In genomic region chr8:84711933-84712758, GRCm38 (mm10) we compare ENCODE assay signal across 9 mouse cellular contexts. TPM values are rescaled to one million over a fixed set of nuclear protein-coding genes. Genes with fewer than 3 reads are reported as not detected.
DNase-seq lines count a peak whose midpoint lies in the region; ATAC-seq lines count a peak whose summit lies in the region.
"Had no signal": no experiment of that assay in that cellular context is flagged by ENCODE, and none has a peak within 500 bp of the region (broad histone marks: within the 10 kb centered on the region; RNA-seq: fewer than 3 reads in every experiment).

No protein-coding gene starts in this region.

- H3K9ac ChIP-seq in embryonic facial prominence, embryonic 11.5 days (replicated peaks; ENCODE audit: low read length): peak overlapping the region; percentile 19
- peak overlapping the region; percentile 41 for H3K9ac ChIP-seq in heart, embryonic 13.5 days
- H3K9ac ChIP-seq in limb, embryonic 15.5 days: no peak overlapping the region
- H3K9ac ChIP-seq in neural tube, embryonic 14.5 days (replicated peaks; ENCODE audit: low read depth, low read length): no peak overlapping the region

- DNase-seq in left cerebral cortex, postnatal 4 days: peak; percentile 95
- DNase-seq in left cerebral cortex, adult 9 months (ENCODE audit: low spot score in 2 of 2): no peak
- DNase-seq in embryonic facial prominence, embryonic 11.5 days (ENCODE audit: low spot score): peak; percentile 86
- no peak for DNase-seq in yolk sac, embryonic 10.5 days (ENCODE audit: low spot score)

- ATAC-seq in embryonic facial prominence, embryonic 11.5 days (replicated peaks; ENCODE audit: insufficient number of reproducible peaks, low FRiP score, low TSS enrichment, low read depth): peak; percentile 78
- ATAC-seq in heart, embryonic 13.5 days (ENCODE audit: extremely low read depth, insufficient number of reproducible peaks, low FRiP score, low TSS enrichment): peak; percentile 26; the same call in 1 of the 2 replicates
- ATAC-seq in limb, embryonic 15.5 days (ENCODE audit: insufficient number of reproducible peaks, low FRiP score, low TSS enrichment, low read depth): peak; percentile 90
- peak; percentile 78 for ATAC-seq in neural tube, embryonic 14.5 days (ENCODE audit: low read depth)
- ATAC-seq in CD4-positive, CD25-positive, alpha-beta regulatory T cell, adult 4 months: no peak

- H3K9me3 ChIP-seq in embryonic facial prominence, embryonic 11.5 days (replicated peaks; ENCODE audit: control insufficient read depth, low read length): no peaks in the 10 kb centered on the region
- H3K9me3 ChIP-seq in heart, embryonic 13.5 days: no peaks in the 10 kb centered on the region
- no peaks in the 10 kb centered on the region for H3K9me3 ChIP-seq in limb, embryonic 15.5 days
- no peaks in the 10 kb centered on the region for H3K9me3 ChIP-seq in neural tube, embryonic 14.5 days (ENCODE audit: control insufficient read depth, low read length)

- 18% methylated on average over 11 of the region's 11 CpGs for WGBS in embryonic facial prominence, embryonic 11.5 days
- 29% methylated on average over 11 of the region's 11 CpGs for WGBS in heart, embryonic 13.5 days
- WGBS in limb, embryonic 15.5 days: 10% methylated on average over 11 of the region's 11 CpGs
- WGBS in neural tube, embryonic 14.5 days: 18% methylated on average over 8 of the region's 11 CpGs

- H3K4me2 ChIP-seq in embryonic facial prominence, embryonic 11.5 days (ENCODE audit: low read depth, low read length): peak overlapping the region; percentile 8; the same call in 1 of the 2 replicates
- H3K4me2 ChIP-seq in heart, embryonic 13.5 days: peak overlapping the region; percentile 20
- H3K4me2 ChIP-seq in limb, embryonic 15.5 days: peak overlapping the region; percentile 30
- H3K4me2 ChIP-seq in neural tube, embryonic 14.5 days (ENCODE audit: low read depth, low read length): no peak overlapping the region

- intact Hi-C loops in left cerebral cortex, postnatal 4 days (cut with DNase I): no loop called here

- H3K4me3 ChIP-seq in embryonic facial prominence, embryonic 11.5 days (ENCODE audit: low read depth, low read length): no peak overlapping the region
- no peak overlapping the region for H3K4me3 ChIP-seq in heart, embryonic 13.5 days
- H3K4me3 ChIP-seq in limb, embryonic 15.5 days: no peak overlapping the region
- H3K4me3 ChIP-seq in neural tube, embryonic 14.5 days (ENCODE audit: low read depth, low read length): no peak overlapping the region

- peak overlapping the region; percentile 84 for H3K27ac ChIP-seq in embryonic facial prominence, embryonic 11.5 days (replicated peaks; ENCODE audit: low read depth, low read length)
- H3K27ac ChIP-seq in heart, embryonic 13.5 days (replicated peaks): peak overlapping the region; percentile 95
- peak overlapping the region; percentile 97 for H3K27ac ChIP-seq in limb, embryonic 15.5 days
- peak overlapping the region; percentile 81 for H3K27ac ChIP-seq in neural tube, embryonic 14.5 days (ENCODE audit: low read depth, low read length)
- H3K27ac ChIP-seq: macrophage had no signal

- H3K27me3 ChIP-seq in embryonic facial prominence, embryonic 11.5 days (ENCODE audit: control insufficient read depth, insufficient read depth, low read length): peaks cover 55% of the 10 kb centered on the region
- H3K27me3 ChIP-seq in heart, embryonic 13.5 days (replicated peaks): peaks cover 55% of the 10 kb centered on the region
- peaks cover 12% of the 10 kb centered on the region for H3K27me3 ChIP-seq in limb, embryonic 15.5 days
- H3K27me3 ChIP-seq in neural tube, embryonic 14.5 days (ENCODE audit: control insufficient read depth, insufficient read depth, low read length): peaks cover 6% of the 10 kb centered on the region; the same call in 1 of the 2 replicates

- no peaks in the 10 kb centered on the region for H3K36me3 ChIP-seq in embryonic facial prominence, embryonic 11.5 days (replicated peaks; ENCODE audit: control insufficient read depth, insufficient read depth, low read depth, low read length)
- H3K36me3 ChIP-seq in heart, embryonic 13.5 days: peaks cover 25% of the 10 kb centered on the region
- peaks cover 42% of the 10 kb centered on the region for H3K36me3 ChIP-seq in limb, embryonic 15.5 days
- H3K36me3 ChIP-seq in neural tube, embryonic 14.5 days (ENCODE audit: control insufficient read depth, insufficient read depth, low read length): no peaks in the 10 kb centered on the region

- peaks cover 42% of the 10 kb centered on the region for H3K4me1 ChIP-seq in embryonic facial prominence, embryonic 11.5 days (ENCODE audit: control insufficient read depth, insufficient read depth, low read length)
- peaks cover 81% of the 10 kb centered on the region for H3K4me1 ChIP-seq in heart, embryonic 13.5 days
- H3K4me1 ChIP-seq in limb, embryonic 15.5 days: peaks cover 86% of the 10 kb centered on the region
- peaks cover 31% of the 10 kb centered on the region for H3K4me1 ChIP-seq in neural tube, embryonic 14.5 days (ENCODE audit: control insufficient read depth, insufficient read depth, low read length)

RNA-seq across cellular contexts. Expression of gene G430095P16Rik, which starts 10.7 kb away (rescaled TPM):
- not detected for total RNA-seq in left cerebral cortex, postnatal 4 days (2021)
- polyA plus RNA-seq in embryonic facial prominence, embryonic 11.5 days (2014; fragmentation: Nextera tagmentation; extraction: Ambion mirVana): 3.6 and 5.7 TPM in 2 replicates
- 7.8 and 8.9 TPM in 2 replicates for polyA plus RNA-seq in heart, embryonic 13.5 days (2015; fragmentation: Nextera tagmentation; extraction: Ambion mirVana)
- polyA plus RNA-seq in limb, embryonic 15.5 days (2015; fragmentation: Nextera tagmentation; extraction: Ambion mirVana): 3.8 and 5.5 TPM in 2 replicates
- polyA plus RNA-seq in neural tube, embryonic 14.5 days (2014; fragmentation: Nextera tagmentation; extraction: Ambion mirVana): 0.76 and 1.8 TPM in 2 replicates
- polyA plus RNA-seq in CD4-positive, CD25-positive, alpha-beta regulatory T cell, adult 4 months (2017; shearing (Covaris generic)): 10 to 100 TPM; 24.3 to 28.6 TPM
- polyA plus RNA-seq: macrophage had no signal

RNA-seq across cellular contexts. Expression of gene Lyl1, which starts 10.9 kb away (rescaled TPM):
- 1 to 10 TPM; 3.0 to 3.3 TPM for total RNA-seq in left cerebral cortex, postnatal 4 days (2021)
- polyA plus RNA-seq in embryonic facial prominence, embryonic 11.5 days (2014; fragmentation: Nextera tagmentation; extraction: Ambion mirVana): 4.6 and 5.3 TPM in 2 replicates
- polyA plus RNA-seq in heart, embryonic 13.5 days (2015; fragmentation: Nextera tagmentation; extraction: Ambion mirVana): 15.4 and 17.1 TPM in 2 replicates
- 5.6 and 6.0 TPM in 2 replicates for polyA plus RNA-seq in limb, embryonic 15.5 days (2015; fragmentation: Nextera tagmentation; extraction: Ambion mirVana)
- polyA plus RNA-seq in neural tube, embryonic 14.5 days (2014; fragmentation: Nextera tagmentation; extraction: Ambion mirVana): 1.3 and 3.6 TPM in 2 replicates
- polyA plus RNA-seq in CD4-positive, CD25-positive, alpha-beta regulatory T cell, adult 4 months (2017; shearing (Covaris generic)): 1 to 10 TPM; 2.0 to 2.6 TPM

RNA-seq across cellular contexts. Expression of gene Nacc1, which starts 24.5 kb away (rescaled TPM):
- 10 to 100 TPM; 68.4 to 72.1 TPM for total RNA-seq in left cerebral cortex, postnatal 4 days (2021)
- 21.0 and 21.1 TPM in 2 replicates for polyA plus RNA-seq in embryonic facial prominence, embryonic 11.5 days (2014; fragmentation: Nextera tagmentation; extraction: Ambion mirVana)
- 15.1 and 15.7 TPM in 2 replicates for polyA plus RNA-seq in heart, embryonic 13.5 days (2015; fragmentation: Nextera tagmentation; extraction: Ambion mirVana)
- polyA plus RNA-seq in limb, embryonic 15.5 days (2015; fragmentation: Nextera tagmentation; extraction: Ambion mirVana): 13.5 and 13.8 TPM in 2 replicates
- polyA plus RNA-seq in neural tube, embryonic 14.5 days (2014; fragmentation: Nextera tagmentation; extraction: Ambion mirVana): 15.3 and 16.6 TPM in 2 replicates
- 1 to 10 TPM; 8.1 to 9.1 TPM for polyA plus RNA-seq in CD4-positive, CD25-positive, alpha-beta regulatory T cell, adult 4 months (2017; shearing (Covaris generic))

RNA-seq across cellular contexts. Expression of gene Trmt1, which starts 26.0 kb away (rescaled TPM):
- 100 to 1,000 TPM; 110 to 112 TPM for total RNA-seq in left cerebral cortex, postnatal 4 days (2021)
- 61.5 and 64.7 TPM in 2 replicates for polyA plus RNA-seq in embryonic facial prominence, embryonic 11.5 days (2014; fragmentation: Nextera tagmentation; extraction: Ambion mirVana)
- 47.6 and 51.6 TPM in 2 replicates for polyA plus RNA-seq in heart, embryonic 13.5 days (2015; fragmentation: Nextera tagmentation; extraction: Ambion mirVana)
- polyA plus RNA-seq in limb, embryonic 15.5 days (2015; fragmentation: Nextera tagmentation; extraction: Ambion mirVana): 63.3 and 64.5 TPM in 2 replicates
- polyA plus RNA-seq in neural tube, embryonic 14.5 days (2014; fragmentation: Nextera tagmentation; extraction: Ambion mirVana): 59.8 and 70.2 TPM in 2 replicates
- 10 to 100 TPM; 45.0 to 60.3 TPM for polyA plus RNA-seq in CD4-positive, CD25-positive, alpha-beta regulatory T cell, adult 4 months (2017; shearing (Covaris generic))

RNA-seq across cellular contexts. Expression of gene Ier2, which starts 49.5 kb away (rescaled TPM):
- total RNA-seq in left cerebral cortex, postnatal 4 days (2021): 10 to 100 TPM; 10.2 to 10.7 TPM
- 86.9 and 89.6 TPM in 2 replicates for polyA plus RNA-seq in embryonic facial prominence, embryonic 11.5 days (2014; fragmentation: Nextera tagmentation; extraction: Ambion mirVana)
- 43.0 and 44.8 TPM in 2 replicates for polyA plus RNA-seq in heart, embryonic 13.5 days (2015; fragmentation: Nextera tagmentation; extraction: Ambion mirVana)
- polyA plus RNA-seq in limb, embryonic 15.5 days (2015; fragmentation: Nextera tagmentation; extraction: Ambion mirVana): 80.6 and 81.7 TPM in 2 replicates
- 14.4 and 20.9 TPM in 2 replicates for polyA plus RNA-seq in neural tube, embryonic 14.5 days (2014; fragmentation: Nextera tagmentation; extraction: Ambion mirVana)
- 10 to 100 TPM; 39.5 to 42.6 TPM for polyA plus RNA-seq in CD4-positive, CD25-positive, alpha-beta regulatory T cell, adult 4 months (2017; shearing (Covaris generic))

Comparison
In these comparisons a context has a peak if more than half of its experiments do, and no peak if none do; other contexts are left out.
1. DNase-seq: peak in left cerebral cortex, postnatal 4 days (single experiment) and embryonic facial prominence, embryonic 11.5 days (single experiment); none in left cerebral cortex, adult 9 months (0 of 2) and yolk sac, embryonic 10.5 days (single experiment).
2. H3K9ac ChIP-seq: peak in embryonic facial prominence, embryonic 11.5 days (single experiment) and heart, embryonic 13.5 days (single experiment); none in limb, embryonic 15.5 days (single experiment) and neural tube, embryonic 14.5 days (single experiment).
3. Peak in every context shown above with its lines, with median percentiles within 50 percentile points of each other: H3K27ac ChIP-seq.